Mouse (Mus musculus) kidney, adult 2 months (tissue): Measurements from ENCODE around the gene Hinfp.

Experiments used
- CTCF ChIP-seq: fragments of 200-500 bp; conservative IDR thresholded peaks from 2 replicates; pipeline ENCODE4 v1.5.1; 2011; ENCODE audit warnings: low read depth, mild to moderate bottlenecking, control low read depth, low read length, moderate library complexity, mixed read lengths; ENCODE audit not compliant: insufficient read depth, insufficient read length
- POLR2A ChIP-seq: fragments of 200-500 bp; IDR thresholded peaks from one replicate; pipeline ENCODE4 v1.6.1; 2011; ENCODE audit warnings: low read depth, low read length, control low read depth

DNA sequence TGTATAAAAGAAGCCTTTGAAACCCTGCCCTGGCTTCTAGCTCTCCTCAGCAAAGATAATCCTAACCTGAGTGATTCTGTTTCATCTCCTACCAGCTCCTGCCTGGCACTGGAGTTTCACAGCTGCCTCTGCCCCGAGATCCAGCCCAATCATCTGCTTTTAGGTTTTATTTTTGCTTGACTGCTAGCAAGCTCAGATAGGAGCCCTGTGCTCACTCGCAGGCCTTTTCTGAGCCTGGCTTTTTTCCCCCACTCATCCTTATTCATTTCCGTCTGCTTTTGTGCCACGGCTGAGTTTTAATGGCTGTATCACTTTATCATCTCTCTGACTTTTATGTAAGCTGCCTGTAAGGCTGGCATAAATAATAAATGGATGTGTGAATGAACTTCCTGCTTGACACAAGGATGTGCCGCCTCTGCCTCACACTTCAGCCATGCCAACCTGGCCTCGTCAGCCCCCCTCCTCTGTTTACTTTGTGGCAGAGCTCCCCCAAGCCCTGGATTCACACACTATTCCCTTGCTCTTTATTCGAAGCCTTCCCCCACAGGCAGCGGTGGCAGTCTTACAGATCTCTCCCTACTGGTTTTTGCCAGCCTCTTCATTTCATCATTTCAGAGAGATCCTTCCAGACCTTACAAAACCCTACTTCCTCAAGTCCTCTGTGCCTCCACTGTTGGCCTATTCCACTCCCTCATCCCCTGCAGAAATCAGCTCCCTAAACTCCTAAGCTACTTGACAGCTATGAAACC lies 38.8 kb downstream of the Hinfp start:
- TF ChIP-seq CTCF, result no peak
- no peak for TF ChIP-seq POLR2A
